Mouse (Mus musculus): Measurements from ENCODE around the gene Sdk1.

Gene Sdk1

GRCm38 (mm10) chr5:141646621-141647020, 405.3 kb downstream of the Sdk1 start:
- DNase-seq: no peak

DNA sequence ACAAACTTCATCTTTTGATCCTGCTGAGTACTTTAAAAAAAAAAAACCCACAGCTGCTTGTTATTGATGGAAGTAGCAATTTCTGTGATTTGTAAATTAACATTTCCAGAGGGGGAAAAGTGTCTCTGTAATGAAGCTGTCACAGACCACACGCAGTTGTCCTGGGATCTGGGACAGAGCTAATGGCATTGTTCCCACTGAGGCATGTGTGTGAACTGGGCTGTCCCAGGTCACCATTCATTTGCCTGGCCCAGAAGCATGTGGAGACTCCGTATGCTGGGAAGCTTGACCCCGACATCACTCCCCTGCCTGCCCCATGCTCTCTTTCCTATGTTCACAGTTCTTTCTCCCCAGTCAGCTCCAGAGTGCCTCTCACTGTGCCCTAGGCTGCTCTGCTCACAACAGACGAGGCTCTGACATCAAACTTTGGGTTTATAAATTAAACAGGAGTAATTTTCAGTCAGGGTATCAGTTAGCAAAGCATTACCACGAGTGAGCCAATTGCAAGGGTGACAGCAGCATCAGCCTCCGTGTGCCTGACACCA, 408.6 kb downstream of the Sdk1 start:
- DNase-seq: no peak

- no peak for DNase-seq
These were observed 410.5 kb downstream of the Sdk1 start for GRCm38 (mm10) chr5:141651690-141652377.

DNA sequence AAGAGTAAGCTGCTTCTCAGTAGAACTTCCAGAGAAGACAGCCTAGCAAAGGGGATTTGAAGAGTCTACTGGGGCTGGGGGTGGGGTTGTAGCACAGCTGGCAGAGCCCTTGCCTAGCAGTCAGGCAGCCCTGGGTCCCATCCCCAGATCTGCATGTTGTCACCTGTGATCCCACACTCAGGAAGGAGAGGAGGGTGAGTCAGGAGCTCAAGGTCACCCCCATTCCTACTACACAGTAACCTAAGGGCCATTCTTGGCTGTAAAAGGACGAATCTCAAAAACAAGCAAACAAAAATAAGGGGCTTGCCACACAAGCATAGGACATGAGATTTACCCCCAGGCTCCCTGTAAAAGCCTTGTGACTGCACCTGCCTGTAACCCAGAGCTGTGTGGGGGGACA, 435.1 kb downstream of the Sdk1 start:
- DNase-seq: no peak

GRCm38 (mm10) chr5:141677034-141677433, 435.7 kb downstream of the Sdk1 start:
- DNase-seq: no peak

- no peak for DNase-seq
These were observed 436.6 kb downstream of the Sdk1 start for GRCm38 (mm10) chr5:141677841-141678240.

DNA sequence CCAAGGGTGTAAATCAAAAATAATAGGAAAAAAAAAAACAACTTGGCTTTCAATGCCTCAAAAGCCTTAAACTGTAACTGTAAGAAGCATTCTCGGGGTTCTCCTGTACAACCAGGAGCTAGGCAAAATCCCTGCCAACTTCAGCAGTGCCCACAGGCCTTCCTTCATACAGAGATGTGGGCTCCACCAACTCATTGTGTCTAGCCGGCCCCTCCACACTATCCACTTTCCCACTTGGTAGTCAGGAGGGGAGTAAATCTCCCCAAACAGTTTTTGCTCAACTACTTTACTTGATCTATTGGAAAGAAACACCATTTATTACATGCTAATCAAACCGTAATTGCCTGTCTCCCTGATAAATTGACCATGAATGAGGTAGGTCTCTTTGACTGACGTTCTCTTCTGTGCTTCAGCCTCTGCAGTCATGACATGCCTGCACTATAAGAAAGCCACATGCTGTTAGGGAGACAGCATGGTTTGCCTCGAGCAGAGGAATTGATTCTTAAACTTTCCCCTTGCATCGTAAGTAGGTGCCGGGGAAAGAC, 445.7 kb downstream of the Sdk1 start:
- no peak for DNase-seq

DNA sequence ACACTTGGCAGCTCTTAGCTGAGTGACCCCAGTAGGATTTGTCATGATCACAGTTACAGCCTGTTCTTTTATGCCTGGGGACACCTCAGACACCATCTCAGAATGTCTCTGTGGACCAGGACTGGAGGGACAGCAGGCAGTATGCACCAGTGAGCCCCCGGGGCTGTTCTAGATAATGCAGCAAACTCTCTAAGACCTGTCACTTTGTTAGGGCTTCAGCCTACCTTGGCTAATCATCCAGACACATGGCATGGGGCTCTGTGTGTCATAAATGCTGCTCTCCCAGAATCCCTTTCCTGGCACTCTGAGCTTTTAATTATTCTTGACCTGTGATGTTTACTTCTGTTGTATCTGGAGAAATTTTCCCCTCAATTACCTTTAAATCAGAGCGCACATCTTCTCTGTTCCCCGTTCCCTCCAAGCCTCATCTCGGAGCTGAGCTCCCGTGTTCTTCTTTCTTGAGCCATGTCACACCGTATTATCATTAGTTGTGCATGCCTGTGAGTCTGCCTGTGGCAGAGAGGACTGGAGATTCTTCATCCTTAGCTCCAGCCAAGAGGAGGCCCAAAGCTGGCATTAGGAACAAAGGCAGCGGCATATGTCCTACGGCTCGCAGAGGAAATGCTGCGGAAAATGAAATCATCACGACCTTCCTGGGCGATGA, 448.3 kb downstream of the Sdk1 start:
- DNase-seq: no peak

DNA sequence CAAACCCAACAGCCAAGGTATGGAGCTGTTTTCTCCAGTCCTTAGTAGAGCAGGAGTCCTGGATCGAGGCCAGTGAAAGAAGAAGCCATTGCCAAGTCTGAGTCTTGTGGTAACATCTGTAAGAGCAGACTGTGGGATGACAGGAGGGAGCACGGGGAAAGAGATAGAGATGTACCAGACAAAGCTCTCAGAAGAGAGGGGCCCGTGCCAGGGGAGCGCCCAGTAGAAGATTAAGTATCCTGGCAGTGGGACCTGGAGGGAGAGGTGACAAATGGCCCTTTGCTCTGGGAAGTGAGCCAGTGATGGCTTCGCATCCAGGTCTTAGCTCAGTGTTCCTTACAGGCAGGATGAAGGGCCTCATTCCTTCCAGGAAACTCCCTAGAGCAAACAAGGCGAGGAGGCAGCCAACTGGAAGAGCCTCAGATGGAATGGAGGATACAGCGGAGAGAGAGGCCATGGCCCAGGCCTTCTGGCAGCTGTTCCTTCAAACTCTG, 450.2 kb downstream of the Sdk1 start:
- DNase-seq: no peak

DNA sequence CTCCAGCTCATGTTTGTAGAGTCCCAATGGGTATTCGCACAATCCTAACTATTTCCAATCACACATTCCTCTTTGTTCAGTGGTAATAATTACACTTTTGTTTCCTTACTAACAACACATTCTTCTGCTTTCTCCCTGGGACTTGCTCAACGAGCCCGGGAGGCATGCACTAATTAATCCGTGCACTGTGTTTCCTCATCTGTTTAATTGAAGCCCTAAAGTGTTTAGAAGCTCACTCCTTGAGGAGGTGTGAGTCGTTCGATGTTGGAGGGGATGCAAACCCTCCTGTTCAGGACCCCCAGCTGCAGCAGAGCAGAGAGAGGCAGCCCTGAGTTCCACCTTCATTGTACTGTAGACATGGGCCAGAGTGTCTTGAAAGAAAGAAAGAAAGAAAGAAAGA, 452.4 kb downstream of the Sdk1 start:
- no peak for DNase-seq

DNA sequence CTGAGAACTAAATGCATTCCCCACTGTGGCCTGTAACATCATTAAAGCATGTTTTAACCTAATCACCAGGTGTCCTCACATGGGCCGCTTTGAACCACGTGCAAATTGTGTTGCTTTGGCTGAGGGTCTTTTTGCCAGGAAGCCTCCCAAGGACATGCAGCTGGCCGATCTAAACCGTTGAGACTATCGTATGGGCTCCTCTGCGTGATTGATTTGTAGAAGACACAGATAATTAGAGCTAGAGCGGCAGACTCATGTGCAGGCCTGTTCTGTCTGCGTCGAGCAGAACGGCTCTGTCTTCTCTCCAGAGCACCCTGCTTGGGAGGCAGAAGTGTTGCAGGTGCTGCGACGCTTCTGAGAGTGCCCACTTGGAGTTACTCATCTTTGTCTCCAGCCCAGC, 453.6 kb downstream of the Sdk1 start:
- DNase-seq: no peak

- DNase-seq: no peak
These were observed 457.1 kb downstream of the Sdk1 start for GRCm38 (mm10) chr5:141698406-141698805.

- no peak for DNase-seq
These were observed 479.5 kb downstream of the Sdk1 start for GRCm38 (mm10) chr5:141720751-141721150.

- DNase-seq: no peak
These were observed 486.7 kb downstream of the Sdk1 start for GRCm38 (mm10) chr5:141727968-141728367.

GRCm38 (mm10) chr5:141730006-141730405, 488.7 kb downstream of the Sdk1 start:
- no peak for DNase-seq

DNA sequence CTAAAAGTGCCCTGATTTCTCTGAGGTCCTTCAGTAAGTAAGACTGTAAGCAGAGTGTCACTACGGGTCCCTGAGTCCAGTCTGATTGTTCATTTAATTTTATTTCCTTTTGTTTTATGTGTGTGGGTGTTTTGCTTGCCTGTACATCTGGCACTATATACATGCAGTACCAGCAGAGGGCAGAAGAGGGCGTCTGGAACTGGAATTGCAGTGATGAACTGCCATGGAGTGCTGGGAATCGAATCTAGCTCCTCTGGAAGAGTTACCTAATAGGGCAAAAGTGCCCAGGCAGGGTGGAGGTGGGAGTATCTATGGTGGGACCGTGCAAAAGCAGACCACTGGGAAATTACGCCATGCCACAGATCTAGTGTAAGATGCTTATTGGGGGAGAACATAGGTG, 497.4 kb downstream of the Sdk1 start:
- no peak for DNase-seq

- DNase-seq: no peak
These were observed 507.5 kb downstream of the Sdk1 start for GRCm38 (mm10) chr5:141748793-141749192.

DNA sequence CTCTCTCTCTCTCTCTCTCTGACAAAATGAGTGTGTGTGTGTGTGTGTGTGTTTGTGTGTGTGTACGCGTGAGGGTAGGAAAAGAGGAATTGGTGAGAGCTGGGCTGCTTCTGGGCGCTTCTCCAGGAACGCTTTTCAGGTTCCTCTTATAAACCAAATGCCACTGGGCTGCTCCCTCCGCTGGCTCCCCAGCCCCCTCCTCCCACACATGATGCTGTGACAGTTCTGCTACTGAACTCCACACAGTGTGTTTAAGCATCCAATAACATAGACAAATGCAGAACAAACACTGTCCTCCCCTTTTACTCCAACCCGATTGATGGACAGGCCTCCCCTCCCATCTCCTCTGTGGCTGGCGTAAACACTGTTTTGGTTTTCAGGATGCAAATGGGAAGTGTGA, 513.0 kb downstream of the Sdk1 start:
- DNase-seq: peak; percentile 64

GRCm38 (mm10) chr5:141758885-141759284, 517.6 kb downstream of the Sdk1 start:
- DNase-seq: peak; percentile 50

GRCm38 (mm10) chr5:141764111-141764510, 522.8 kb downstream of the Sdk1 start:
- DNase-seq: no peak

DNA sequence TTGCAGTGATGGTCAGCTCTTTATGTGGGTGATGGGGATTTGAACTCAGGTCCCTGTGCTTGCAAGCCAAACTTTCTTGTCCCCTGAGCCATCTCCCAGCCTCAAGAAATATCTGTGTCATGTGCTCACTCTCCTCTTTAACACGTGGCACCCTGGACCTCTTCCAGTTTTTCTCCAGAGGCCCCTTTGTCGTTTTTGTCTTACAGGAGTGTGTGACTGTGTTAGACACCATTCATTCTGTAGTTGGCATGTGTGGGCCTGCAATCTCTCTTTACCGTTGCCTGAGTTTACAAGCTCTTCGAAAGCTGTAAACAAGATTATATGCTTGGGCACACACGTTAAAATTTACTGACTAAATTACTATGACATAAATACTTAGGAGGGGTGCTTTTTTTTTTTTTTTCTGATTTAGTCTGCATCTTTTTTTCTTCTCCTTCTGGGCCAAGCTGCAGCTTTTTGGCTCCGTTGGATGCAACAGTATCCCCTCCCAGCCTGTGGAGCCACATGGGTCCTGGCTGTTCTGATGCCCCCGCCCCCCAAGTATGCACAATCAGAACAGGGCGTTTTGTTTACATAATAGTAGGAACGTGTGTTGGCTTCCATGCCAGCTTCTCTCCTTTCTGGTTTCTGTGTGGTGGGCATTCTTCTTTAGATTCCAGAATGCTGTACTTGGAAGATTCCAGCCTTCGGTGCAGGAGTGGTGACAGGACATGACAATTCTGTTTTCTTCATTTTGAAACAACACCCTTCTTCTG, 527.6 kb downstream of the Sdk1 start:
- no peak for DNase-seq

DNA sequence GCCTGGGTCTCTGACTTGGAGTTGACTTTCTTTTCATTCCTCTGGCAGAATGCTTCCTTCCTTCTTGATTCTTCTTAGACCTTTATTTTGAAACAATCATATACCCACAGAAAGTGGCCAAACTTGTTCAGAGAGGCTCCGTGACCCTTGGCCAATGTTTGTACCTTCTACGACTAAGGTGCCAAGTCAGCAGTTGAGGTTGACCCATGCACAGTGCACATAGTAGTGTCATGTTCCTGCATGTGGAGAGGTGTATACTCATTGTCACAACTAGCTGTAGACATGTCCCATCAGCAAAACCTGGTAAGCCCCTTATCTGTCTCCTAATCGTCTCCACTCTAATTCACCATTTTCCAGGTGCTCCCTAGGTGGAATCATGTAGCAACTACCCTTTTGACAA, 530.2 kb downstream of the Sdk1 start:
- DNase-seq: no peak

DNA sequence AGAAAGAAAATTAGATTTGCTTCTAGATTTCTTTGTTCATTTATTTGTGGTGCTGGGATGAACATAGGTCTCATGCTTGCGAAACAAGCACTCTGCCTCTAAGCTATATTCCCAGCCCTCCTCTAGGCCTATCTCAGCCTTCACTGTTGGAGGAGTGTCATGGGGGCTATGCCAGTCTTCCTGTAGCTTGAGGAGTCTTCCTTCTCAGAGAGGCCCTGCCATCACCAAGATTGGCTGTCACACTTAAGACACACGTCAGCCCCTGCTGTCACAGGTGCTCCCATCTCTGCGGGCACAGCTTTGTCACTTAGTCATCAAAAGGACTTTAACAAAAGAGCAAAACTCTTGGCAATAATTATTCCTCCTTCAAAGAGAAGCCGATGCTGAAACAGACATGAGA, 536.9 kb downstream of the Sdk1 start:
- no peak for DNase-seq
